Mouse (Mus musculus): ENCODE results near the gene Kctd21.

DNA sequence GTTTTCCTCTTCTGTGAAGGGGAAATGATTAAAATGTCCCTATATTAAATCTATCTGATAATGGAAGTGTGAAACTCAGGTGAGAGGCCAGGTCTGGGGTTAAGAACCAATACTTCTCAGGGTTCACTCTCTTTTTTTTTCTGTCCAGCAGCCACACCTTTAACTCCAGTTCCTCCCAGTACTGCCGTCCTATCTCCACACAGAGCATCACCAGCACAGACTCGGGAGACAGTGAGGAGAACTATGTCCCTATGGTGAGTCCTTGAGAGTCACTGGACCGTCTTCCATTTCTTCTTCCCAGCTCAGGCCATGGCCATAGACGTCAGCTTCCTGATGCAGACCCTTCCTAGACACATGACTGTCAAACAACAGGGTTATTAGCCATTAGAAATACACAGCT, 29.3 kb upstream of the Kctd21 start:
- TF ChIP-seq USF2 (conservative IDR thresholded peaks at IDR 0.05; ENCODE audit: low read depth, low read length) (no peak), JUND (conservative IDR thresholded peaks at IDR 0.05; ENCODE audit: low read depth, low read length) (no peak), ELF1 (IDR thresholded peaks at IDR 0.05; ENCODE audit: low read depth, low read length) (no peak)
